Mouse (Mus musculus) kidney, postnatal 0 days (tissue): ENCODE measurements around the gene Olfr1324. TPM values are rescaled to one million over a fixed set of nuclear protein-coding genes. Genes with fewer than 3 reads are reported as not detected.
"Not testable (repeated sequence)": the region's sequence is repeated elsewhere in the genome, so short reads cannot be mapped to it uniquely, and the experiment has no call there.

ENCODE experiments used
- ATAC-seq: fragments of 200-750 bp; cut with Nextera tagmentation; replicated peaks from 2 replicates; pipeline ENCODE4 v1.8.0; 2017; ENCODE audit warnings: low read depth, moderate number of reproducible peaks, moderate TSS enrichment, moderate library complexity; ENCODE audit not compliant: low FRiP score
- DNase-seq: peaks from one replicate; pipeline ENCODE4 v3.0.0-alpha.2; 2016; ENCODE audit warnings: low spot score
- H3K27ac ChIP-seq: fragments of 300-500 bp; sonication (generic); 2 replicates; pipeline ENCODE4 v1.5.1; 2014; ENCODE audit warnings: mild to moderate bottlenecking
- H3K27me3 ChIP-seq: fragments of 300-500 bp; sonication (generic); 2 replicates; pipeline ENCODE4 v1.6.1; 2014; ENCODE audit warnings: low read length, mixed read lengths; ENCODE audit not compliant: insufficient read depth
- H3K36me3 ChIP-seq: fragments of 300-500 bp; sonication (generic); 2 replicates; pipeline ENCODE4 v1.6.1; 2014; ENCODE audit warnings: low read length, mixed read lengths; ENCODE audit not compliant: insufficient read depth
- H3K4me1 ChIP-seq: fragments of 300-500 bp; sonication (generic); replicated peaks from 2 replicates; pipeline ENCODE4 v1.6.1; 2014; ENCODE audit warnings: antibody characterized with exemption, low read length, mixed read lengths; ENCODE audit not compliant: insufficient read depth
- H3K4me2 ChIP-seq: fragments of 300-500 bp; sonication (generic); 2 replicates; pipeline ENCODE4 v1.6.1; 2014; ENCODE audit warnings: mild to moderate bottlenecking, low read length, moderate library complexity, mixed read lengths
- H3K4me3 ChIP-seq: fragments of 300-500 bp; sonication (generic); replicated peaks from 2 replicates; pipeline ENCODE4 v1.5.1; 2014; ENCODE audit warnings: low read depth, low read length
- H3K9ac ChIP-seq: fragments of 300-500 bp; sonication (generic); 2 replicates; pipeline ENCODE4 v1.6.1; 2014; ENCODE audit warnings: low read depth, low read length
- H3K9me3 ChIP-seq: fragments of 300-500 bp; sonication (generic); replicated peaks from 2 replicates; pipeline ENCODE4 v1.6.1; 2016; ENCODE audit warnings: low read length, inconsistent platforms, mixed read lengths
- CTCF ChIP-seq: IDR thresholded peaks from 2 replicates; pipeline ENCODE4 v1.5.1; 2016; ENCODE audit warnings: antibody characterized with exemption, low read depth, mild to moderate bottlenecking, moderate library complexity
- WGBS: fragments of 180-500 bp; shearing (Covaris S2); extraction: QIAGEN DNeasy Blood & Tissue Kit; methylation state at CpG from one replicate; pipeline ENCODE4 v1.1.7; 2014; 5-methylcytosine and 5-hydroxymethylcytosine counted together
- polyA plus RNA-seq: library from polyadenylated mRNA; unstranded; fragments of >200 nt; fragmentation: Nextera tagmentation; extraction: Ambion mirVana; gene quantifications from 2 replicates; pipeline ENCODE4 v1.2.1, GENCODE M21; 2015

Gene Olfr1324
- not detected in 2 replicates for polyA plus RNA-seq

DNA sequence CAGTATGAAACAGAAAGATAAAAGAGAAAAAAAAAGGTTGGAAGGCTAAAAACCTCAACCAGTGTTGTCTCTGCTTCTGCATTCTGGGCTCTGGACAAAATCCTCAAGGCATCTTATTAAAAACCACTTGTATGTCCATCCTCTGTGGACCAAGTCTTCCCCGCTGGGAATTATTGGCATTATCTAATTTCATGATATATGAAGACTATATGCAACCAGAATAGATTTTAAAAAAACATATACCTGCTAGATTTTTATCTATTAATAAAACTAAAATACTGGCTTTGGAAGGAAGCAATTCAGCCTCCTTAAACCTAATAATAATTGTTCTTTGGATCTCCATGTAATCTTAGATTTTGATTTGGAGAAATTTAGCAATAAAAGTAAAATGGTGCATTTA lies at the start of gene Olfr1324:
Olfr1324 (minus strand) TSS at position 101 of the 400 bp plus-strand sequence.
- Histone ChIP-seq H3K36me3 (no peaks in the 10 kb centered on the region), H3K27me3 (no peaks in the 10 kb centered on the region), H3K9ac (no peak within 1 kb of the TSS), H3K4me2 (no peak within 1 kb of the TSS), H3K4me3 (no peak within 1 kb of the TSS), H3K27ac (no peak within 1 kb of the TSS), H3K4me1 (no peaks in the 10 kb centered on the region), H3K9me3 (no peaks in the 10 kb centered on the region)
- WGBS: 73% methylated on average over 1 of the region's 1 CpGs
- DNase-seq (no peak), ATAC-seq (no peak)
- TF ChIP-seq CTCF: no peak

DNA sequence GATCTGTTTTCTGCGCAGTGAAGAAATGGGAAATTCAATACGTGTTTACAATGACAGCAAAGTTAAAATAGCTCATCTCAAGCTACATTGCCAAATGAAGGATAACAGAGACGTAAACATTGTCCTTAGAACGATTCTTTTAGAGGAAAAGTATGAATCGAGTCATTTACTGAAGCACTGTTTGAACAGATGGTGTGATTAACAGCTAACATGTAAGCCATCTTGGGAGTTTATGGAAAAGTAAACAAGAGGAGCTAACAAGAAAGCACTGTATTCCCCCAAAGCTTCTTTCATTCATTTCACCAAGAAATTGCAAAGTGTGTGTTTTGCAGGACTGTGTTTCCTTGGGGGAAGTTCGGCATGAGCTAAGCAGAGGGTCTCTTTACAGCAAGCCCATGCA lies 42.0 kb upstream of the Olfr1324 start:
- ATAC-seq, H3K27me3 ChIP-seq, H3K27ac ChIP-seq, H3K4me2 ChIP-seq, H3K36me3 ChIP-seq, H3K4me1 ChIP-seq, H3K4me3 ChIP-seq, H3K9ac ChIP-seq, DNase-seq, H3K9me3 ChIP-seq: not testable (repeated sequence)
- WGBS: 75% methylated on average over 6 of the region's 6 CpGs

DNA sequence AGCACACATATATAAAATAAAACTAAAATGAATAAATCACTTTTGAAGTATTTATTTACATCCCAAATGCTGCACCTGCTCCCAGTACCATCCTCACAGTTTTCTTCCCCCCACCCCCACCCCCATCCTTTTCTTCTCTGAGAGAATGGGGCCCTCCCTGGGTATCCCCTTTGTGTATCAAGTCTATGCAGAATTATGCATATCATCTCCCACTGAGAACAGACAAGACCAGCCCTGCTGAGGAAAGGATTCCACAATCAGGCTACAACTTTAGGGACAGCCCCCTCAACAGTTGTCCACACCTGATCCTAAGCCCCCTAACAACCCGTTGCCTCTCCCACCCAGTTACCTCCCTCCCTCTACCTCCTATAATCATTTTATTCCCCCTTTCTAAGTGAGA lies 27.8 kb upstream of the Olfr1324 start:
- no peaks in the 10 kb centered on the region for H3K9me3 ChIP-seq
- H3K36me3 ChIP-seq: no peaks in the 10 kb centered on the region
- no peaks in the 10 kb centered on the region for H3K27me3 ChIP-seq
- no peak overlapping the region for H3K27ac ChIP-seq
- no peak for TF ChIP-seq CTCF
- no peak overlapping the region for H3K4me3 ChIP-seq
- no peak for ATAC-seq
- no peak for DNase-seq
- H3K4me2 ChIP-seq: no peak overlapping the region
- no peaks in the 10 kb centered on the region for H3K4me1 ChIP-seq
- 39% methylated on average over 1 of the region's 1 CpGs for WGBS
- H3K9ac ChIP-seq: no peak overlapping the region

DNA sequence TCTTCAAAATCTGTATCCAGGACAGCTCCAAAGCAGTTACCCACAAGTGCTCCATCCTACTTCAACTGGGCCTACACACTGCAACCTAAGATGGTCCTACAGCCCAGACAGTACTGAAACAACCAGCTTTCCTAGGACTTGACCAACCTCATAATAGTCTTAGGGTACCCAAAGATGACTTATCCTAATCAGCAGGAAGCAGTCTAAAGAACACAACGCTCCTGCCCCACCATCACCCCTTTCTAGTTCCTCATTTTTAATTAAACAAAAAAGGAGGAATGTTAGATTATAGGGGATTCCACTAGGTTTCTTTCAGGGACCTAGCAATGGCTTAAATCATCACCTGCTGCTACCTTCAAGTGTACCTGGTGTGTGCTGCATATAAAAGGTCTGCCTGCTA lies 15.1 kb upstream of the Olfr1324 start:
- H3K36me3 ChIP-seq: no peaks in the 10 kb centered on the region
- H3K27ac ChIP-seq: no peak overlapping the region
- H3K4me1 ChIP-seq: no peaks in the 10 kb centered on the region
- H3K9me3 ChIP-seq: no peaks in the 10 kb centered on the region
- WGBS: 82% methylated on average over 1 of the region's 1 CpGs
- TF ChIP-seq CTCF: no peak
- DNase-seq (no peak), ATAC-seq (no peak)
- H3K4me2 ChIP-seq: no peak overlapping the region
- no peaks in the 10 kb centered on the region for H3K27me3 ChIP-seq
- H3K4me3 ChIP-seq: no peak overlapping the region
- H3K9ac ChIP-seq: no peak overlapping the region

DNA sequence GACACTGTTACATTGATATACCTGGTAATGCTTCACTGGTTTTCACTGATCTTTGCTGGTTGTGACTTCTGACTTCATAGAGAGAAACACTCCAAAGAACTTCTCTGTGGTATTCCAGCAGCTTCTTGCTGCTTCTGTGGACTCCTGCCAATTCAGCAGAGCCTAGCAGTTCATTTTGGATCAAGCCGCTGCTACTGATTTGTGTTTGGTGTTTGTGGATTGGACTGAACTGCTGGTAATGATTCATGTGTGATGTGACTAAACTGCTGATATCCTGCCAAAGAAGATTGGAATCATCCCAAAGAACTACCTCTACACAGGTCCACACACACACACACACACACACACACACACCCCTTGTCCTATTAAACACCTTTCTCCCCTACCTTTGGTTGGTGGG lies 14.4 kb upstream of the Olfr1324 start:
- WGBS: 81% methylated on average over 1 of the region's 1 CpGs
- no peak overlapping the region for H3K4me3 ChIP-seq
- no peak for ATAC-seq
- no peak for TF ChIP-seq CTCF
- no peaks in the 10 kb centered on the region for H3K9me3 ChIP-seq
- no peak overlapping the region for H3K9ac ChIP-seq
- no peaks in the 10 kb centered on the region for H3K4me1 ChIP-seq
- DNase-seq: no peak
- no peak overlapping the region for H3K4me2 ChIP-seq
- H3K27ac ChIP-seq: no peak overlapping the region
- H3K36me3 ChIP-seq: no peaks in the 10 kb centered on the region
- no peaks in the 10 kb centered on the region for H3K27me3 ChIP-seq

DNA sequence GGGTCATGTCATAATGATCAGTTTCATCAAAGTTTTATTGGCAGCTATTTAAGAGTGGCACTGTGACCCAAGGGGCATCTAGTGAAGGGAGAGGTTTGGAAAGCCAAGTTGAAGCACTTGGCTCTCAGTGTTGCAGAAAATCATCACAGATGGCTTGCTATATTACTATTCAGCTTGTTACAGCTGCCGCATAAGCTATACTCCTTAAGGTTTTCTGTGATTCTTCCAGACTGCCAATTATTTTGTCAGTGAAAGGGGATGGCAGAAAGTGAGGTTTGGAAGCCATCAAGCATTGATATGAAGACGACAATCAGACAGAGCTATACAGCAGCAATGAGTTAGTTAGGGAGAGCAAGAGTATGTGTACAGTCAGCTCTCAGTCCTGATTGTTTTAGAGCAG lies 4.2 kb upstream of the Olfr1324 start:
- no peak overlapping the region for H3K4me2 ChIP-seq
- no peaks in the 10 kb centered on the region for H3K9me3 ChIP-seq
- H3K4me1 ChIP-seq: no peaks in the 10 kb centered on the region
- H3K27me3 ChIP-seq: no peaks in the 10 kb centered on the region
- 82% methylated on average over 2 of the region's 2 CpGs for WGBS
- H3K9ac ChIP-seq: no peak overlapping the region
- DNase-seq: no peak
- no peak for ATAC-seq
- no peaks in the 10 kb centered on the region for H3K36me3 ChIP-seq
- no peak overlapping the region for H3K27ac ChIP-seq
- no peak overlapping the region for H3K4me3 ChIP-seq
- no peak for TF ChIP-seq CTCF

DNA sequence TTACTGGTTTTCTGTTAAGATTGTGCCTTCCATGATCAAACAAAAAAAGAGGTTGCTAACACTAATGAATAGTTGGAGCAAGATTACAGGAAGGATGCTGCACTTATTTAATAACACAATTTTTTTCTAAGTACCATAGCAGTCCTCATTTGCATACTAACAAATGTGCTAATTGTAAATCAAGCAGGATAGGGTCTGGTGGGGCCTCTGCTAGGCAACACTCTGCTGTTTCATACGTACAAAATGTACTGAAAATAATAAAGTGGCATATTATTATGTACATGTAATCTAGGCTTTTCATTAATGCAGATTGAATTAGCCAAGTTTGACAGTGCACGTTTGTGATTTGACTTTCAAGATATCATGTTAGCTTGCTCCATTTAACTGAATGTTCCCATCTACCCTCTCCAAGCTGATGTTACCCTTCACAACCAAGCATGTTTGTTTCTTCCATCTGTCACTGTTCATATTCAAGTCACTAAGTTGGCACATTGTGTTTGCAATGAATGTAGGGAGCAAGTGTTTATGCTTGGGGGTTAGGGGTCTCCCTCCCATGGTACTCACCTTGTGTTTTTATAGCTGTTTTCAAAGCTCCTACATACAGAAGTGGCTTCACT lies 478 bp downstream of the Olfr1324 start:
- H3K4me3 ChIP-seq: no peak overlapping the region
- DNase-seq (no peak), ATAC-seq (no peak)
- H3K27ac ChIP-seq: no peak overlapping the region
- H3K9ac ChIP-seq: no peak overlapping the region
- no peak overlapping the region for H3K4me2 ChIP-seq
- no peak for TF ChIP-seq CTCF
- H3K36me3 ChIP-seq: no peaks in the 10 kb centered on the region
- no peaks in the 10 kb centered on the region for H3K4me1 ChIP-seq
- H3K9me3 ChIP-seq: no peaks in the 10 kb centered on the region
- WGBS: 58% methylated on average over 2 of the region's 2 CpGs
- no peaks in the 10 kb centered on the region for H3K27me3 ChIP-seq
